Comparison of ENCODE assay signal across 8 mouse cellular contexts in the genomic region with DNA sequence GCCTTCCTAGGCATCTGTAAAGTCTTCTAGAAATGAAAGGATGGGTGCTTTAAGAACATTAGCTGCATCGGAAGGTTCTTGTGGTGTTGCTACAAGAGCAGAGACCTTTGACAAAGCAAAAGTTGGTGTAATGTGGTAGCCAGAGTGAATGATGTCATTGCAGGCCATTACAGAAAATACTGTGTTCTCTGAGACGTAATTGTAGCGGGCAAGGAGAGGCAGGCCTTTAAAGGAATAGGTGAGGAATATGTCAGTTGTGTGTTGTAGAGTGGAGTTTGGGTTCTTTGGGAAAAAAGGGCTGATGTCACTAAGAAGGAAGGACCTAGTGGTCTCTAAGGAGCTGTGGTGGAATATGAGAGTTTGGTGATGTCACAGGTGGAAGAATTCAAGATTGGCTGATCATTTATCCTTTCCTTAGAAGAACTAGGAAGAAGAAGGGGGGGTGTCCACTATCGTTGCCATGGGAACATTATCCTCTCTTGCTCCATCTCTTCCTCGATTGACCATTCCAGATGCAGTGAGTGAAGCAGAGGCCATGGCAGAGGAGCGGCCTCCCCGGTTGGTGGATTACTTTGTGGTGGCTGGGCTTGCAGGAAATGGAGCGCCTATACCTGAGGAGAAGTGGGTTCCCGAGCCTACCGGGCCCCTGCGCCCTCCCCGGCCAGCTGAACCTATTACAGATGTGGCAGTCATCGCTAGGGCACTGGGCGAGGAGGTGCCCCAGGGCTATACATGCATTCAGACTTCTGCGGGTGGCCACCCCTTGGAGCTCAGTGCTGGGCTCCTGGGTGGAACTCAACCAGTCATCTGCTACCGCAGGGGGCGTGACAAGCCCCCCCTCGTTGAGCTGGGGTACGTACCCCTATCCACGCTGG. TPM values are rescaled to one million over a fixed set of nuclear protein-coding genes. Genes with fewer than 3 reads are reported as not detected.
DNase-seq lines count a peak whose midpoint lies in the region; ATAC-seq and TF ChIP-seq lines count a peak whose summit lies in the region.

No protein-coding gene starts in this region.

- peak overlapping the region; percentile 83; the same call in 1 of the 2 replicates for H3K4me3 ChIP-seq in forebrain, embryonic 10.5 days
- no peak overlapping the region for H3K4me3 ChIP-seq in forebrain, embryonic 15.5 days
- H3K4me3 ChIP-seq in lung, embryonic 14.5 days (ENCODE audit: low read depth, low read length) = peak overlapping the region; percentile 80; the same call in 1 of the 2 replicates
- peak overlapping the region; percentile 73; the same call in 1 of the 2 replicates for H3K4me3 ChIP-seq in stomach, embryonic 14.5 days (ENCODE audit: low read depth, low read length)

- no peak for TF ChIP-seq CTCF in lung, embryonic 14.5 days (IDR thresholded peaks at IDR 0.05; ENCODE audit: low read depth)

- no peak overlapping the region for H3K4me2 ChIP-seq in forebrain, embryonic 15.5 days (replicated peaks)
- H3K4me2 ChIP-seq in lung, embryonic 14.5 days = peak overlapping the region; percentile 73
- no peak overlapping the region for H3K4me2 ChIP-seq in stomach, embryonic 14.5 days (replicated peaks; ENCODE audit: low read depth, low read length)

- H3K36me3 ChIP-seq in forebrain, embryonic 10.5 days (replicated peaks) = peaks cover 67% of the 10 kb centered on the region
- peaks cover 20% of the 10 kb centered on the region for H3K36me3 ChIP-seq in forebrain, embryonic 15.5 days
- peaks cover 33% of the 10 kb centered on the region for H3K36me3 ChIP-seq in lung, embryonic 14.5 days (ENCODE audit: insufficient read depth)
- peaks cover 21% of the 10 kb centered on the region for H3K36me3 ChIP-seq in stomach, embryonic 14.5 days (ENCODE audit: control insufficient read depth, insufficient read depth, low read length)

- 92% methylated on average over 20 of the region's 20 CpGs for WGBS in forebrain, embryonic 10.5 days
- WGBS in forebrain, embryonic 15.5 days = 89% methylated on average over 20 of the region's 20 CpGs
- WGBS in lung, embryonic 14.5 days = 88% methylated on average over 20 of the region's 20 CpGs
- WGBS in stomach, embryonic 14.5 days = 92% methylated on average over 20 of the region's 20 CpGs

- H3K27ac ChIP-seq in forebrain, embryonic 10.5 days = no peak overlapping the region
- H3K27ac ChIP-seq in forebrain, embryonic 15.5 days (replicated peaks) = no peak overlapping the region
- H3K27ac ChIP-seq in lung, embryonic 14.5 days (ENCODE audit: low read depth) = peak overlapping the region; percentile 98
- no peak overlapping the region for H3K27ac ChIP-seq in stomach, embryonic 14.5 days (ENCODE audit: low read length)

- DNase-seq in forebrain, embryonic 10.5 days (ENCODE audit: extremely low spot score, low spot score) = no peak
- no peak for DNase-seq in lung, embryonic 14.5 days
- no peak for DNase-seq in lung, adult 18-20 months
- peak; percentile 61 for DNase-seq in induced T-regulatory cell, adult 2 months (ENCODE audit: low read depth)
- no peak for DNase-seq in ovary, adult 18-20 months (ENCODE audit: low spot score)
- DNase-seq in urinary bladder, adult 18-20 months (ENCODE audit: low spot score in 2 of 2) = no peak

- no peaks in the 10 kb centered on the region for H3K27me3 ChIP-seq in forebrain, embryonic 10.5 days (ENCODE audit: poor library complexity, severe bottlenecking)
- H3K27me3 ChIP-seq in forebrain, embryonic 15.5 days = no peaks in the 10 kb centered on the region
- no peaks in the 10 kb centered on the region for H3K27me3 ChIP-seq in lung, embryonic 14.5 days (ENCODE audit: insufficient read depth, low read length)
- H3K27me3 ChIP-seq in stomach, embryonic 14.5 days (ENCODE audit: control insufficient read depth, insufficient read depth, low read length) = no peaks in the 10 kb centered on the region

- no peak overlapping the region for H3K9ac ChIP-seq in forebrain, embryonic 15.5 days (replicated peaks)
- peak overlapping the region; percentile 91; the same call in 1 of the 2 replicates for H3K9ac ChIP-seq in lung, embryonic 14.5 days
- no peak overlapping the region for H3K9ac ChIP-seq in stomach, embryonic 14.5 days (replicated peaks; ENCODE audit: low read depth, low read length)

- no peak for ATAC-seq in forebrain, embryonic 15.5 days (replicated peaks)
- ATAC-seq in lung, embryonic 14.5 days (ENCODE audit: insufficient read depth) = no peak
- ATAC-seq in stomach, embryonic 14.5 days (ENCODE audit: insufficient number of reproducible peaks, insufficient read depth, low FRiP score, low read depth) = no peak

- peaks cover 27% of the 10 kb centered on the region for H3K4me1 ChIP-seq in forebrain, embryonic 10.5 days
- peaks cover 12% of the 10 kb centered on the region; the same call in 1 of the 2 replicates for H3K4me1 ChIP-seq in forebrain, embryonic 15.5 days
- peaks cover 5% of the 10 kb centered on the region; the same call in 1 of the 2 replicates for H3K4me1 ChIP-seq in lung, embryonic 14.5 days (ENCODE audit: insufficient read depth)
- peaks cover 7% of the 10 kb centered on the region for H3K4me1 ChIP-seq in stomach, embryonic 14.5 days (ENCODE audit: control insufficient read depth, insufficient read depth, low read length)

- H3K9me3 ChIP-seq in forebrain, embryonic 10.5 days = no peaks in the 10 kb centered on the region
- H3K9me3 ChIP-seq in forebrain, embryonic 15.5 days = no peaks in the 10 kb centered on the region
- H3K9me3 ChIP-seq in lung, embryonic 14.5 days (ENCODE audit: low read depth, low read length) = no peaks in the 10 kb centered on the region
- H3K9me3 ChIP-seq in stomach, embryonic 14.5 days (ENCODE audit: control insufficient read depth, low read depth, low read length) = no peaks in the 10 kb centered on the region

RNA-seq across cellular contexts. Expression of a gene that starts 2.2 kb away (rescaled TPM):
- polyA plus RNA-seq in forebrain, embryonic 10.5 days (2016; fragmentation: Nextera tagmentation; extraction: Ambion mirVana) = 7.0 and 7.2 TPM in 2 replicates
- 5.4 and 7.2 TPM in 2 replicates for polyA plus RNA-seq in forebrain, embryonic 15.5 days (2015; fragmentation: Nextera tagmentation; extraction: Ambion mirVana)
- polyA plus RNA-seq in lung, embryonic 14.5 days (2014; fragmentation: Nextera tagmentation; extraction: Ambion mirVana) = 4.4 and 6.1 TPM in 2 replicates
- polyA plus RNA-seq in stomach, embryonic 14.5 days (2014; fragmentation: Nextera tagmentation; extraction: Ambion mirVana) = 3.0 and 3.6 TPM in 2 replicates

RNA-seq across cellular contexts. Expression of a gene that starts 13.2 kb away (rescaled TPM):
- 21.3 and 26.4 TPM in 2 replicates for polyA plus RNA-seq in forebrain, embryonic 10.5 days (2016; fragmentation: Nextera tagmentation; extraction: Ambion mirVana)
- 20.8 and 21.1 TPM in 2 replicates for polyA plus RNA-seq in forebrain, embryonic 15.5 days (2015; fragmentation: Nextera tagmentation; extraction: Ambion mirVana)
- polyA plus RNA-seq in lung, embryonic 14.5 days (2014; fragmentation: Nextera tagmentation; extraction: Ambion mirVana) = 19.3 and 19.6 TPM in 2 replicates
- 18.8 and 21.4 TPM in 2 replicates for polyA plus RNA-seq in stomach, embryonic 14.5 days (2014; fragmentation: Nextera tagmentation; extraction: Ambion mirVana)

RNA-seq across cellular contexts. Expression of a gene that starts 19.2 kb away (rescaled TPM):
- 69.6 and 75.4 TPM in 2 replicates for polyA plus RNA-seq in forebrain, embryonic 10.5 days (2016; fragmentation: Nextera tagmentation; extraction: Ambion mirVana)
- 42.8 and 43.2 TPM in 2 replicates for polyA plus RNA-seq in forebrain, embryonic 15.5 days (2015; fragmentation: Nextera tagmentation; extraction: Ambion mirVana)
- polyA plus RNA-seq in lung, embryonic 14.5 days (2014; fragmentation: Nextera tagmentation; extraction: Ambion mirVana) = 85.2 and 85.3 TPM in 2 replicates
- polyA plus RNA-seq in stomach, embryonic 14.5 days (2014; fragmentation: Nextera tagmentation; extraction: Ambion mirVana) = 114 and 119 TPM in 2 replicates

RNA-seq across cellular contexts. Expression of a gene that starts 23.8 kb away (rescaled TPM):
- polyA plus RNA-seq in forebrain, embryonic 10.5 days (2016; fragmentation: Nextera tagmentation; extraction: Ambion mirVana) = 4.5 and 5.8 TPM in 2 replicates
- 3.7 TPM in 2 replicates for polyA plus RNA-seq in forebrain, embryonic 15.5 days (2015; fragmentation: Nextera tagmentation; extraction: Ambion mirVana)
- 5.4 and 6.5 TPM in 2 replicates for polyA plus RNA-seq in lung, embryonic 14.5 days (2014; fragmentation: Nextera tagmentation; extraction: Ambion mirVana)
- 20.6 and 21.4 TPM in 2 replicates for polyA plus RNA-seq in stomach, embryonic 14.5 days (2014; fragmentation: Nextera tagmentation; extraction: Ambion mirVana)

RNA-seq across cellular contexts. Expression of a gene that starts 25.8 kb away (rescaled TPM):
- 12.4 and 14.4 TPM in 2 replicates for polyA plus RNA-seq in forebrain, embryonic 10.5 days (2016; fragmentation: Nextera tagmentation; extraction: Ambion mirVana)
- 15.2 TPM in 2 replicates for polyA plus RNA-seq in forebrain, embryonic 15.5 days (2015; fragmentation: Nextera tagmentation; extraction: Ambion mirVana)
- polyA plus RNA-seq in lung, embryonic 14.5 days (2014; fragmentation: Nextera tagmentation; extraction: Ambion mirVana) = 14.6 and 15.8 TPM in 2 replicates
- 22.3 and 28.7 TPM in 2 replicates for polyA plus RNA-seq in stomach, embryonic 14.5 days (2014; fragmentation: Nextera tagmentation; extraction: Ambion mirVana)
